Mouse (Mus musculus): ENCODE measurements at regions not wholly inside any gene's neighbourhood (a gene's known extent, or its start where the extent isn't known, plus 50 kb on each side); places are given as distances from the start of the nearest gene placed in this dataset.

DNA sequence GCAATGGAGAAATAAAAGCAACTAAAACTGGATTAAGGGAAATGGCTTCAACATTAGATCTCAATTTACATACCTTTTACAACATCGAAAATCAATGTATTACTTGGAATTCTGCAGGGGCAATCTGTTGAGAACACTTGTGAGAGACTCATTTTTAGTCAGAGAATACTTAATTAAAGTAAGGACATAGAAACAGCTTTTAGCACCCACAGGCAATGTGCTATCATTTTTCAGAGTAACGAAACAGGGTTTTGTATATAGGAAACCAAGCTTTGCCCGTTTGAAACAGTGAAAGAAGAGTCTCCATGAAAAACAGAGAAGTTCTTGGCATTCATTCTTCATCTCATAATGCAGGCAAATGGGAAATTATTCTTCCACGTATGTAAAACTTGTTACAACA, 196.4 kb downstream of the Tdrd3 start:
- DNase-seq (ENCODE audit: low spot score in 2 of 2) = no peak

DNA sequence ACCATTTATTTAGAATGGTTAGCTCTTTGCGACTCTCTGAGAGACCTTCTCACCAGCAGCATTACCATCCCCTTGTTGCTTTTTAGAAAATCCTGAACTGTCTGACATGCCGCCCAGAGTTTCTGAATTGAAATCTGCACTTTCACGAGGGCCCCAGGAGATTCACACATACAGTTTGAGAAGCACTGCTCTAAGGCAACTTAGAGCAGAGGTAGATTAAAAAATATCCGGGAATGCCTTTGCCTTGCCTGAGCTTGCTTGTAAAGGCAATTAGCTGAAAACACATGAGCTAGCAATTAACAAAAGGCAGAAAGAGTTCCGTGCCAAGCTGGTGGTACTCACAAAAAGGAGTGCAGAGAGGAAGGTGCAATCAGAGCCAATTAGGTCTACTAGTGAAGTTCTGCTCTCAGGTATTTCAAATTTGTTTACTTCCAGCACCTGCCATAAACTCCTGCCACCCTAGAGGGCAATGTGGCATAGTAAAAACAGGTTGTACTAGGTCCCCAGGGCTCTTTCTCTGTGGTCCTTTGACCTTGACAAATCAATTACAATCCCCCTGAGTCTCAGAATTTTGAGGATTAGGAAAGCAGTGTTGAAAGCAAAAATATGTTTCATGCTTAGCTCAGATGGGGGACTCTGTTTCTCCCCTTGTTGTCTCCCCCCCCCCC, 203.1 kb downstream of the Tdrd3 start:
- no peak for DNase-seq (ENCODE audit: low spot score in 2 of 2)

DNA sequence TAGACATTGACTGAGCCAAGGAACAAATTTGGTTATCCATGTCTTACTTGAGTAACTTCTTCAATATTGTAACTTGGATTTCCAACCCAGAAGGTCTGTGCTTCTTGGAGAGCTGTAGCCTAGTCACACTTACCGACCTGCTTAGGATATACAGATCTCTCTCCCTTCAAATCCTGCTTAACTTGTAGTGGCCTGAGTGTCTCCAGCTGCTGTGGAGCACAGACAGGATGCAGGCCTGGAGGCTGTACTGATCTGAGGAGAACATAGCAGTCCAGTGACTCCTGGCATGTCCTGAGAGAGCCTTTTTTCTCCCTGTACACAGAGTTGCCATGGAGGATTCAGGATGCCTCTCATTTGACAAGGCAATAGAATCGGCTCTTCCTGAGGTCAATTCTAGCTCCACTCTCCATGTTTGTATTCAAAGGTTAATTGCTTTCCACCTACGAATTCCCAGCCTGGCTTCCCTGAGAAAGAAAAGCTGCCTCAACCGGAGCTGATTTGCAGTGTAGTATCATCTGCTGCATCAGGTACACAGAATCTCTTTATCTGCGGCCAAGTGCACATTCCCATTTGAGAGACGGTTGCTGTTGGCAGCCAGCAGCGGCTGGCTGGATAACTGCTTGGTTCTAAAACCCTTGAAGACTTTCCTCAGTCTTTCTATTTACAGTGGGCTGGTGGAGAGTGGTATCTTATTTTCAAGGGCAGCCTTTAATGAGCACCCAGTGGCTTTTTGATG, 214.8 kb downstream of the Tdrd3 start:
- no peak for DNase-seq (ENCODE audit: low spot score in 2 of 2)

DNA sequence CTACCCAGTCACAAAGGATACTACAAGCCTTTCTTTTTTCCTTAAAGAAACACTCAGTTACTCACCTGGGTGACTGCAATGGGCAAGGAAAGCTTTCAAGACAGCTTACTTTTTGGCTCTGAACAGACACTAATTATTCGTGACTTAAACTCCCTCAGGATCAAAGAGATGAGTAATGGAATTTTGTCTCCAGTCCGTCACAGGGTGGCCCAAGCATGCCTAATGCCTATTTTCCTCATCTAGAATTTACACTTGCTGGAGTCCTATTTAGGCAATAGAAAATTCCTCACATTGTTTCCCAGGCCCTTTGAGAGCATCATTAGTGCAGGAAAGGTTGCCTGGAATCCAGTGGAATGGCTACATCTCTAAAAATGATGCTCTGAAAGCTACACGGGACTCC, 218.2 kb downstream of the Tdrd3 start:
- DNase-seq (ENCODE audit: low spot score in 2 of 2) = no peak

DNA sequence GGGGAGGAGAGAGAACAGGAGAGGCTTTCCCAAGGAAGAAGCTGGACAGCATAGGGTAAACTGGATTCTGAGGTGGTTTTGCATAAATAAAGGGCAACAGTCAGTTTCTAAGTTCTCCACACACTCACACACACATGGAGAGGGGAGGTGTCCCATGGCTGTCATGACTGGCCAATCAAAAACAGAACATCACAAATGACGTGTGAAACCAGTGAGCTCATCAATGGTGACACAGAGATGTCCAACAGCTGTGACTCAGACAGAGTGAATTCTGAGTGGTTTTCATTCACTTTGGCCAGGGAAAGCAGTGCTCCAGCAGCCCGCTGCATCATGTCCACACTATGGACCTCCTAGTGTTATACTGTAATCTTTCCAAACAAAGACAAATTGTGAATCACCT, 220.7 kb downstream of the Tdrd3 start:
- DNase-seq (ENCODE audit: low spot score in 2 of 2) = no peak

DNA sequence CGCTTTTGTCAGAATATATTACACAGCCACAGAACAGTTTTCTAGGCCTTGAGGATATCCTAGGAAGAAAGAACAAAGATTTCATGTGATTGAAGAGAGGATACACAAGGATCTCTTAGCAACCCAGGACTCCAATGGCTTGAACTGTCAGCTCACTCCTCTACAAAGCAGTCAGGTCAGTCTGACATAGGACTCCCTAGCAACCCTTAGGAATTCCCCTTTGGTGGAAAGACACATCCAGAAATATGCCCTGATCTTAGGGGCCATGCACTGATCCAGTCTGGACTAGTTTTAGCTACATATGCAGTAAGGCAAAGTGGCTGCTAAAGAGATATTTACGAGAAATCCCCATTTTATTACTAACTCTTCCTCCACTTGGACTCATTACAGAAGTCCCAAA, 251.5 kb downstream of the Tdrd3 start:
- no peak for DNase-seq (ENCODE audit: low spot score in 2 of 2)

DNA sequence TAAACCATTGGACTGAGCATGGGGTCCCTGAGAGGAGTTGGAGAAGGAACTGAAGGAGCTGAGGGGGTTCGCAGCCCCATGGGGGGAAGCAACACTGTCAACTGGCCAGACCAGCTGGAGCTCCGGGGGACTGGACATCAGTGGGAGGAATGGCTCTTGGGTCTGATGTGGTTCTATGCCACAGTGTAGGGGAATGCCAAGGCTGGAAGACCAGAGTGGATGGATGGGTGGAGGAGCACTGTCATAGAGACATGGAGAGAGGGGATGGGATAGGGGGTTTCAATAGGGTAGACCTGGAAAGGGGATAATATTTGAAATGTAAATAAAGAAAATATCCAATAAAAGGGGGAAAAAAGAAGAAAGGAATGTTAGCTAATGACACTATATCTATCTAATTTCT, 253.1 kb downstream of the Tdrd3 start:
- DNase-seq (ENCODE audit: low spot score in 2 of 2) = no peak

DNA sequence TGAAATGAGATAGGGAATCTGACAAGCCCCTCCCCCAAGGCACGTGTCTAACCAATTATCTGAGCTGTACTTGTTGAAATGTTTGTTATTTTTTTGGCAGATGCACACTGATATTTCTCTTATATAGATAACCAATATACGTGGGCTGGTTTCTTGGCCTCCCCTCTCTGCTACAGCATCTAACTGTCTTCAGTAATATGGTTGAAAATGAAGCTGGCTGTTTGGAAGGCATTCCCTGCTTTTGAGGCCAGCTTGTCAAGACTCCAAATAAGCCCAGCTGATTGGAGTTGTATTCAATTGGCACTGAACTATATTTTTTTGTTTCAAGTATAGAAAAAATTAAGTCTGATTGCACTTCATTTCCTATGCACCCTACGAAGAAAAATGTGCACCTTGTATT, 264.3 kb downstream of the Tdrd3 start:
- no peak for DNase-seq (ENCODE audit: low spot score in 2 of 2)

DNA sequence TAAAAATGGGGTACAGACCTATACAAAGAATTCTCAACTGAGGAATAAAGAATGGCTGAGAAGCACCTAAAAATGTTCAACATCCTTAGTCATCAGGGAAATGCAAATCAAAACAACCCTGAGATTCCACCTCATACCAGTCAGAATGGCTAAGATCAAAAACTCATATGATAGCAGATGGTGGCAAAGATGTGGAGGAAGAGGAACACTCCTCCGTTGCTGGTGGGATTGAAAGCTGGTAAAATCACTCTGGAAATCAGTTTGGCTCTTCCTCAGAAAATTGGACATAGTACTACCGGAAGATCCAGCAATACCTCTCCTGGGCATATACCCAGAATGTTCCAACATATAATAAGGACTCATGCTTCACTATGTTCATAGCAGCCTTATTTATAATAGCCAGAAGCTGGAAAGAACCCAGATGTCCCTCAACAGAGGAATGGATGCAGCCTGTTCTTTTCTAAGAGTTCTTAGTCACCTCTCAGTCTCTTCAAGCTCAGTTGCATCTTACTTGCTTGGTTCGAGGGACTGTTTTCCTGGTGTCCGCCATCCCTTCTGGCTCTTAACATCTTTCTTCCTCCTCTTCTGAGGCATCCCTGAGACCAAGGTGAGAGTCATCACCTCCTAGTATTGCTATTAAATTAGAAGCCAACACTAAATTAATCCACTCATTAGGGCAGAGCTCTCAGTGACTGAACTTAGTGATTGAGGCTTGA, 266.8 kb downstream of the Tdrd3 start:
- DNase-seq (ENCODE audit: low spot score in 2 of 2) = peak in 1 of 2 experiments; percentile 25

DNA sequence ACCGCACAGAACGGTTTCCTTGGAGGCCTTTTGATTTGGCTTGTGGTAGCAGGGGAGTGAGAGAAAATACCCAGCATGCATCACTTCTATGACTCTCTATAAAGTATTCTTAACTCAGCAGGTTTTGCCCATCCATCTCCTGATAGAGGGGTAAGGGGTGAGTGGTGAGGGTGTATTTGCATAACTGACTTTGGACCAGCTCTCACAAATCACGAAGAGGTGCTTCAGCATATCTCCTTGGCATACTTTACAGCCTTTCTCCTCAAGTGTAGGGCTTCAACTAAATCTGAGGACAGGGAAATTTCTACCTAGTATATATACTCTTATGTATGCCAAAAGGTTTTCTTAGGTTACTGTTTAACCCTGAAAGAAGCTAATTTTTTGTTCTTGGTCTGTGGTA, 273.4 kb downstream of the Tdrd3 start:
- no peak for DNase-seq (ENCODE audit: low spot score in 2 of 2)

DNA sequence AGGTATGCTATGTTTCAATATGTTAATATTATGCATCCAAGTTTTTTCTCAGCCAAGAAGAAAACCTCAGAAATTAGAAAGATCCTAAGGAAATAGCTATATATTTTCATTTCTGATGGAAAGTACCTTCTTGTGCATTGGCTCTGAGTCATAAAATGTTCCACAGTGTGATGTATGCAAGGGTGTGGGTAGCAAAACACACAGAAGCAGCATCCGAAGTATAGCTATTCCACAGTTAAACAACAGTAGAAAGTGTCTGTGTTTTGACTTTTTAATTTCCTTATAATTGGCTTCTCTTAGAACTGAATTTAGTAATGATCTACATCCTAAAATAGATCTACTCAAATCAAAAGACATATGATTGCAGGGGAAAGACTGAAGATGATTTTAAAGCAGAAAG, 320.0 kb downstream of the Tdrd3 start:
- DNase-seq (ENCODE audit: low spot score in 2 of 2) = no peak

DNA sequence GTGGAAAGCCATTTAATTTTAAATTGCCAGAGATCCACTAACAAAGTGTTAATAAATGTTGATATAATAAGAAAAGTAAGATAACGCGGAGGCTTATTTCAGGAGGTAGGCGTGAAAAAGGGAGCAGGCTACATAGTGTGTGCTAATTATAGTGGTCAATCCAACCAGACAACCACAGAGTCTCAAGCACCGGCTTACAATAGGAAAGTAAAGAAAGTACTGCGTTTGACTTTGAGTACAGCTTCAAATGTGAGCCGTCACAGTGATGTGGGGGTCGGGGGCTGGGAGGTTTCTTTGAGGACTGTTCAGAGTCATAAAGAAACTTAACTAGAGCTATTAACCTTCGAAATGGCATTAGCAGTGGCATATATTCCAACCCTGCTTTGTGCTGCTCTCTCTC, 329.1 kb downstream of the Tdrd3 start:
- no peak for DNase-seq (ENCODE audit: low spot score in 2 of 2)

DNA sequence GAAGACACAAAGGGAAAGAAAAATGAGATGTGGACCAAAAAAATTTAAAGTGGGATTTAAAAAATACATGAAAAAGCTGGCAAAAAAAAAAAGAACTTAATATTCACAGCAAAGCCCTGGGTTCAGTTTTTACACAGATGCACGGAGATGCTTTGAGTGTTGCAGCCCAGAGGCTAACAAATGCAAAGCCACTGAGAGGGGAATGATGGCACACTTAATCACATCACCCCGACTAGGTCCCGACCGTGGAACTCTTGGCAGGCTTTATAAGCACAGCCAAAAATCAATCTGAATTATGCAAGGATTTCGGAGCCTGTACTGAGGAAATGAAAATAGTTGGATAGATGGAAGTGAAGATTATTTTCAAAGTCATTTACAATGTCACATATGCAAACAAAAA, 329.6 kb downstream of the Tdrd3 start:
- no peak for DNase-seq (ENCODE audit: low spot score in 2 of 2)

DNA sequence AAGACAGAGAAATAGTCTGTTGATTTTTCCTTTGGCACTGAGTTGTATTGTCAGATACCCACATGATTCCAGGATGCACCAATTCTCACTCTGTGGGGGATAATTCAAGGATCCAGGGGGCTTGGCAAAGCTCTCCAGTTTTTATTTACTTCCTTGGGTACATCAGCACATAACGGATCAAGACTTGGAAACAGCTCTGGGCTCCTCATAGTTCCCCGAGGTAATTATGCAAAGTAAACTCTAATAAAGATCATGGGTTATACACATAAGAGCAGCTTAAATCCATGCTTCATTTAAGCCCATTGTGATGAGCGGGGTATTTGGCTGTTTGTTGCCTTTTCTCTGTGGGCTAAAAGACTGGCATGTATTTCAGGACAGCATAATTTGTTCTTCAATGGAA, 332.6 kb downstream of the Tdrd3 start:
- no peak for DNase-seq (ENCODE audit: low spot score in 2 of 2)

DNA sequence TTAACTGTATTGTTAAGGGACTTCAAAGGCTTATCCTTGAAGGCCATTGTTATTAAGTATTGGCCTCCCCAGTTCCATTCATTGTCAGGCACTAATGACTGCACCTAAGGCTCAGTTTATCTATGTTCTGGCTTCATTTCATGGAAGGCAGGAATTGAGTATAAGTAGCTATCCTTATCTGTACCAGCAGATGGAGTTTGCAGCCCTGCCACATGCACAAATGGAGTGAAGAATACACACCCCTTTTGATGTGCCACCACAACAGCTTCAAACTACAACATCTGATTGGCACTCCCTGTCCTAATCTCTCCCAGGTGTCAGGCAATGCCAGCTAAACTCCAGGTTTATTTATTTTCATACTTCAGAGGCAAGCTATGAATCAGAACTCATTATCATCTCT, 333.3 kb downstream of the Tdrd3 start:
- DNase-seq (ENCODE audit: low spot score in 2 of 2) = no peak

DNA sequence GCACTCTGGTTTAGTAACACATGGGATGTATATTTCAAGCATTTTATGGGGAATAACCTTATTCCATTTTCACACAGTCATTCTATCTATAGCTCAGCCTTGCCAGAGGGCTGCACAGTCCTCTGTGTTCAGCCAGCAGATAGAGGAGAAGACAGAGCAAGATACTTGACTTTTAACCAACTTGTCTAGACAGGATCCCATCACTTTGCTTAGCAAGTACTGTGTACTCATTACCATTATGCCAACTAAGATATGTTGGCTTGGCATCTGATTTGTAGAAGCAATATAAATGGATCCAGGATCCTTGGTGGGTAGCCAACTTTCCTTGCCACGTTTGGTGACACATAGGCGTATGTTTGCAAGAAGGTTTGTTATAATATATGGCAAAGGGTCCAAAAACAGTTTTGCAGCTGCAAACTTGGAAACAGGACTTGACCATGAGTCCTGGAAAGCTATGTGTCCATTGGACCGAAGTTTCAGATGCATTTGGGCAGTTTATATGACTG, 334.3 kb downstream of the Tdrd3 start:
- no peak for DNase-seq (ENCODE audit: low spot score in 2 of 2)

DNA sequence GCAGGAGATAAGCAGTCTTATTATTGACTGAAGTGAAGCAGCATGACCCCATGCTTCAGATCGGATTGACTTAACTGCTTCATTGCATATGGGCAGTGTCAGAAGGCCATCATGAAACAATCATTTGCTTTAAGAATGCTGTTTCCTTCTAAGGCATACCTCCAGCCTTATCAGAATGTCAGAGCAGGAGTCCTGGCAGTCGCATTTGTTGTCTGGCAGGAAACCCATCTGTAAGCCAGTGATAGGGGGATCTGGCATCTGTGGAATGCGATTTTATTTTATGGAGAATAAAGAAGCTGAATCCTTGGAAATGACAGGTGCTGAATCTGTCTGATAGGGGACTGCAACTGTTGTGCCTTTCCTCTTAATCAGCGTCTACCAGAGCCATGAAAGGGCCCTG, 338.3 kb downstream of the Tdrd3 start:
- DNase-seq (ENCODE audit: low spot score in 2 of 2) = no peak

DNA sequence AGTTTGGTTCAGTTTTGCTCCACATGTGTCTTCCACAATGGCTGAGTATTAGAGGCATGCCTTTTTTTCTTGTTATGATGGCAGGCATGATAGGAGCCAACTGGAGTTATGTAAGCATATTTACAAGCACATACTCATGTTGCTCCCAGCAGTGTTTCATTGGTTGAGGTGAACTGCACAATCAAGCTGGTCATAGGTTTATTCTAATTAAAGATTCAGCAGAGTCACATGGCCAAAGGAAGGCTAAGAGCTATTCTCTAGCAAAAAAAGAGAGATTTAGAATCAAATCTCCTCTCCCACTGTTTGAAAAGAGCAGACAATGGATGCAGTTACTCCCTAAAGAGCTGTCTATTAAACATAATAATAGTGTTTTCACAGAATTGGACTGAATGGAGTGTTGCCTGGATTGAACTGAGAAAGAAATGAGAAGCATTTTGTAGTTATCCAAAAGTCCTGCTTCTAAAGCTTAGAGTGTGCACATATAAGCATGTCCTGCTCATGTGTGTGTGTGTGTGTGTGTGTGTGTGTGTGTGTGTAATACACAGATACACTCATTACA, 359.0 kb downstream of the Tdrd3 start:
- no peak for DNase-seq (ENCODE audit: low spot score in 2 of 2)

DNA sequence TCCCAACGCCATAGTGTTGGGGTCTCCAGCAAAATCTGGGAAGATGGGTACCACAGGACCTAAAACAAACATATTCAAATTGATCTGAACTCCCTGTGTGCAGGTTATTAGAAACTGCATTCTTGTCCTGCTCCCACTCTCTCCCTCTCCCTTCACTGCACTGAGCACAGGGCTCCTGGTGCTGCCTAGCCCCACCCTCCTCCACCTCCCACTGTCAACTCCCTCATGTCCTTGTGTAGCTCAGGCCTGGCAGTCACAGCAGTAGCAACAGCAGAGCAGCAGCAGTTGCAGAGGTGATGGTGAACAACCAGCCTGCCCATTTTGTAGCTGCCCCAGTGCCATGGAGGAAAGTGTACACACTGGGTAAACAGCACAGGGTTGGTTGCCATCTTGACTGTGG, 383.4 kb downstream of the Tdrd3 start:
- DNase-seq (ENCODE audit: low spot score in 2 of 2) = no peak

DNA sequence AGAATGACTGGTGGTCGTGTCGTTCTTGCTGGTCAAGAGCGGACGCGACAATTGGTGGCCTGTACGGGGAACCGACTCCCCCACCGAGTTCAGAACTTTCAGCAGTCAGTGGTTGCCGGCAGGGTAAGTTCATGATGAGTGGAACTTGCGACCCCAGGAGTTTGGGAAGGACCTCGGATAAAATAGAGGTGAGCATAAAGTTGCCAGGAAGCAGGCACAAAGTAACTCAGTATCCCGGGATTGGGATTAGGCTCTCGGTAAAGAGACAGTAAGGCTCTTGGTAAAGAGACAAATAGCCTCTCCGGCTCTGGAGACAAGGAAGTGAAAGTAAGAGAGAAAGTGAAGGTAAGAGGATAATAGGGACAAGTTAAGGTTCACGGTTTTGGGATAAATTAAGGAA, 393.2 kb downstream of the Tdrd3 start:
- peak in 1 of 2 experiments; percentile 2 for DNase-seq (ENCODE audit: low spot score in 2 of 2)

DNA sequence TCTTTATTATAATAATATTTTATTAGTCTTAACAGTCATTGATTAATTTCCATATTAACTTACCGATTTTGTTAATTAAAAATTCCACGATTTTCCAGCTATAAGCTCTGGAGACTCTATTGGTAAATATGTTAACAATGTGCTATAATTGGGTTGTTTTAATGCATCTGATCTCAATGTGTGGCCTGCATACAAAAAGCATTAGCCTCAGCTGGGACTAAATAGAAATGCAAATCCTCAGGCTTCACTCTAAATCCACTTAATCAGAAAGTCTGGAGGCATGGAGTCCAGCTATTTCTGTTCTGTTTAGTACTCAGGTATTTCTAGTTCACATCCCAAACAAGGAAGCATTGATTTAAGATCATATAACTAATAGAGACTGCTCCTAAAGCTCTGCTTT, 427.7 kb downstream of the Tdrd3 start:
- DNase-seq (ENCODE audit: low spot score in 2 of 2) = no peak

DNA sequence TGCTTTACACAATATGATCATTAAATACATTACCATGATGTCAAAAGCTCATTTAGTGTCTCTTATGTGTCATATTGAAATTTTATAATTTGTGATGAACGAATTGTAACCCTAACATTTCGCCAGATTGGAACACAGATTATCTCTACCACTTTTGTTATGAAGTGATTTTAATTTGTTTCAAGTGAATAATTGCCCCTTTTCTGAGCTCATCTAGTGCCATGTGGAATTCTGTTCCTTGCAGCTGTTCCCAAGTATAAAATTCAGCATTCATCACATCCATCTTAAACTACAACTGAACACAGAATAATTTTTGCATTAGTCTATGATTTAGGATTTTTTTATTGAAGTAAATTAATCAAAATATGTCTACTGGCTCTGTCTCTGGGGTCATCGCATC, 445.0 kb downstream of the Tdrd3 start:
- DNase-seq (ENCODE audit: low spot score in 2 of 2) = no peak

Data from left cerebral cortex, adult 18-20 months (tissue).